Mouse (Mus musculus) embryo, embryonic 11.5 days (tissue): ENCODE data around the gene Bcl7a.

Experiments
- DNase-seq: peaks from one replicate; pipeline ENCODE4 v3.0.0-alpha.2; 2012; ENCODE audit warnings: low read depth, low spot score

Gene Bcl7a

DNA sequence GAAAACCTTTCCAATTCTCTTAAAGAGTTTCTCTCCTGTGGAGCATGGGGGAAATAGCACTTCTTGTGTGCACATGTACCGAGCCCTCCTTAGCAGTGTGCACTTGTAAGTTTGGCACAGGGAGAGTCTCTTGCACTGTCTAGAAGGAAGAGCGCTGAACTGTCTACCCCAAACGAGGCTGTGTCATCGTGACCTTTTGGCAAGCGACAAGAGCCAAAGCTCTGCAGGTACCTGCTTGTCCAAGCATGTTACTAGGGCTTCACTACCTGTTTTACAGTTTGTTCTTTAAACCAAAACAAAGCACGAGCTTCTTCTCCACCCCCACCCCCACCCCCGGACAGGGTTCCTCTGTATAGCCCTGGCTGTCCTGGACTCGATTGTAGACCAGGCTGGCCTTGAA is 15.9 kb upstream of the Bcl7a start:
- no peak for DNase-seq

DNA sequence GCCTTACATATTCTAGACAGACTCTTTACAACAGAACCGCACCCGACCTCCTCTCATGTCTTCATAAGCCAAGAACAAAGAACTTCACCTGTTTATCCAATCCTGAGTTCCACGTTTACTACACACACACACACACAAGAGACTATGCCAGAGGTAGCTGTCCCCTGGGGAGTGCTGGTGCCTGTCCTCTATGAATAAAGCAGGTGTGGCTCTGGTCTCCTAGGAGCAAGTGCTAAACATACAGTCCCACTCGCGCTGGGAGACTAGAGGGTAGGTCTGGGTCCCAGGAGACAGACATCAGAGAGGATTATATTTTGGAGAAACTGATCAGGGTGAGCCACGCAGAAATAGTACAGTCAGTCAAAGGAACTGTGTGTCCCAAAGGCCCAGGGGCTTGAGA is 10.1 kb upstream of the Bcl7a start:
- no peak for DNase-seq

DNA sequence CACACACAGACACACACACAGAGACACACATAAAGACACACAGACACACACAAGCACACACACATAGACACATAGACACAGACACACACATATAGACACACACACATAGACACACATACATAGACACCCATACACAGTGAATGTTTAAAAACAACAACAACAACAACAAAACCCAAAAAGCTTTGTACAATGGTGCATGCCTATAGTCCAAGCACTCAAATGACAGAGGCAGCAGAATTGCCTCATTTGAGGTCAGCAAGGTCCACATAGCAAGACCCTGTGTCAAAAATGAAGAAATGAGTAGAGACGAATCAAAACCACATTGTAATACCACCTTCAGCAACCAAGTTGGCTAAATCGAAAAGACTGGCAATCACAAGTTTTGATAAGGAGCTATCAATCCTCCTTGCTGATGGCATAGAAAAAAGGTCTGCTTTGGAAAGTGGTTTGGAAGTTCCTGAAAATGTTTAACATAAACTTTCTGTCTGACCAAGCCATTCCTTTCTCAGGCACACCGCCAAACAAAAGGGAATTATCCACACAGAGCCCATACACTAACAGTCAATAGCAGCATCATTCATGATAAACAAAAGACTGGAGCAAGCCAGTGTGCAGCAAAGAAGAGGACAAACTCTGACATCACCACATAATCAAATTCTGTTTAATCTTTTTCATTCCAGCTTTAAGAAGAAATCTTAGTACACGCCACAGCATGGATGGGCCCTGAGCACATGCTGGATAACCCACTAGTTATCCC is 7.3 kb upstream of the Bcl7a start:
- DNase-seq = no peak

DNA sequence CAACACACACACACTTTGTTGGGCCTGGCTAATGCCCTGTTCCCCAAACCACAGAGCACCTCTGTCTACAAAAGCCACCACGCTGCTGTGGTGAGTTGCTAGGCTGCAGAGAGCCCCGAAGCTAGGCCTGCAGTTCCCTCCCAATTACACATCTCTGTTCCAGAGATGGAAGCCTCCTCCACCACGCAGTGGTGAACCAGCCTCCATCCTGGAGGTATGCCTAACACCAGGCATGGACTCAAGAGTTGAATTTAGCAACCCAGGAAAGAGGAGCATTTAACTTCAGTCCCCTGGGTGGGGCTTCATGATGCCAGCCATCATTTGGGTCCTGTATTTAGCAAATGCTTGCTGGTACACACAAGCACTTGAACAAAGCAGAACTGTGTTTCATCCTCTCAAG is 5.2 kb upstream of the Bcl7a start:
- no peak for DNase-seq

DNA sequence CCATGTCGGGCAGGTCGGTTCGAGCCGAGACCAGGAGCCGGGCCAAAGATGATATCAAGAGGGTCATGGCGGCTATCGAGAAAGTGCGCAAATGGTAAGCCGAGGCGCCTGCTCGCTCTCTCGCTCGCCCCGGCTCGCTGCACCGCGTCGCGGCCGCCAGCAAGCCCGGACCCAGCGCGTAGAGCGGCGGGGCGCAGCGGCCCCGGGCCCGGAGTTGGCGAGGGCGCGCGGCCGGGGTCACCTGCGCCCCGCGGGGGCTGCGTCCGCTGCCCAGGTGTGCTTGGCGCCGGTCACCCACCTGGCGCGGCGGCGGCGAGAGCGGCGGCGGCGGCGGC is 961 bp downstream of the Bcl7a start:
- no peak for DNase-seq

DNA sequence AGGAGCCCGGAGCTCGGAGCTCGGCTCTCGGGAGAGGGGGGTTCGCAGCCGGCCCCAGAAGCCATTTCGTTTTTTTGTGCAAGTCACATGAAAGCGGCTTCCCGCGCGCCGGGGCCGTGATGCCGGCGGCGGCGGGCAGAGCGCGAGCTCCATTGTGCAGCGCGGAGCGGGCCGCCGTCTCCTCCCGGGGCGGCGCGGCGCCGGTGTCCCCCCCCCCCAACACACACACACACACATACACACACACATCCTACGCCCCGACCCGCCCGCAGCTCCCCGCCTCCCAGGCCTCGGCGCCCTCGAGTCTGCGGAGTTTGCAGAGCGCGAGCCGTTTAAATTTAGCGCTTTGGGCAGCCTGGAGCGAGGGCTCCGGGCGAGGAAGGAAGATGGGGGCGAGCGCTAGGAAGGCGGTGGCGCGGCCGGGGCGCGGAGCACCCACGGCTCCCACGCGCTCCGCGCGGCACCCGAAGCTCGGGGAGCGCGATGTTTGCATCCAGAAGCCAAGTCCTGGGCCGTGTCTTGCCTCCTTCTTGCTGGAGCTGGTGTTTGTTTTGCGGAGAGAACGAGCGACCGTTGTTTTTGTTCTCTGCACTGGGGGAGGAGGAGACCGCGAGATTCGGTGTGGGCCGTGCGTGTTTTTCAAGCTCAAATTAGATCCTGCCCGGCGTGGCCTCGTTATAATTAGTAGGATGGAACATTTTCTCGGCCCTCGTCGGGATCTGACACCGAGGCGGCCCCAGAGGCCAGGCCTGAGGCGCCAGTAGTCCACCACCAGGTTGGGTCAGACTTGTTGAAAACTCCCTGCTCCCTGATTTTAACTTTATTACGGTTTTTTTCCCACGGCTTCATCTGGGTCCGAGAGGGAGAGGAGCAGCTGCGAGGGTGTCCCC is 1.6 kb downstream of the Bcl7a start:
- peak; percentile 32 for DNase-seq

DNA sequence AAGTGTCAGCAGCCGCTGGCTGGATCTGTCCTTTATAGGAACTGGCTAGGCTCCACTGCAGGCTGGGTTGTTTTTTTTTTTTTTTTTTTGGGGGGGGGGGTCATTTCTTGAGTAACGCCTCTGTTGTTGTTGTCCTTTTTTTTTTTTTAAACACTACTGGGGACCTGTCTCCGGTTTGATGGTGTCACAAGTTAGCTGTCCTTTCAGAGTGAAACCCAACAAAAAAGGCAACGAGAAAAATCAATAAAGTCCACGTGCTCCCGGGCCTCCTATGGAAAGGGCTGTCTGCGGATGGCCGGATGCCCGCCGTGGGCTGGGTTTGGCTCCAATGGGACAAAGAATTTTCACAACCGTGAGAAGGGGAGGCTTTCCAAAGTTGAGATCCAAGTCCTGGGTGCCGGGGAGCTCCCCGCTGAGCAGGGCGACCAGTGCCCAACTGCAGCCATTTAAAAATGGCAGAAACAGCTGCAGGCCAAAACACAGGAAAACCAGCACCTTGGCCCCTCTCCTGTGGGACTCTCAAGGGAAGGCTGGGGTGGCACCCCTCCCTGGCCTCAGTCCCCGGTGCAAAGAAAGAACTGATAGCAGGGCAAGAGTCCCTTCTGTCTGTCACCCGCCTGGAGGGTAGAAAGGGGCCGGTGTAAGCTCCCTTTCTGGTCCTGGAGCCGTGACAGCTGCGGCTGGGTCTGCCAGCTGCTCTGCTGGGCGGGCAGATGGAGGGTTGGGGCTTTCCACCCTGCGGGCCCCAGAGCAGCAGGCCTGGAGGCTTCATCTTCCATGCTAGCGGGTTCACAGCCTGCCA is 2.4 kb downstream of the Bcl7a start:
- peak; percentile 24 for DNase-seq

DNA sequence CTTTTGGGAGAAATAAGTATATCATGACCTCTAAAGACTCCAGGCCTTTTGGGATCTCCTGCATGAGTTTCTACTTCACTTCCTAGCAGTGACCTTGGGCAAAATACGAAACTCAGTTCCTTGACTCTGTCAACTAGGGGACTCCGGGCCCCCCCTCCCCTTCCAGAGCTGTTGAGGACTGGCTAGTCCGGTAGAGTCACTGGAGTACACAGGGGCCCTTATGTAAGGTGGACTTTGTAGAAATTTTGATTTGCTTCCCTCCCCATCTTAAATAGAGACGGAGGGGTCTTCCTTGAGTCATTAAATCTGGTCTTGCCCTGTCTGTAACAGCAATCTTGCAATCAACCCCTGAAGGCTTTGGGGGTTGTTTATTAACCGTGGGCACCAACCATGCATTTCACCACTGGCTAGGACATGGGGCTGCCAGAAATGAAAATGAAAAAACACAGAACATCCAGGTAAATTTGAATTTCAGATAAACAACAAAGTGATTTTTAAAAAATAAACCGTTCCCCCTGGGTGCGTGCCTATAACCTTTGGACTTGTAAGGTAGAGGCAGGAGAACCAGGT is 3.2 kb downstream of the Bcl7a start:
- DNase-seq = no peak

DNA sequence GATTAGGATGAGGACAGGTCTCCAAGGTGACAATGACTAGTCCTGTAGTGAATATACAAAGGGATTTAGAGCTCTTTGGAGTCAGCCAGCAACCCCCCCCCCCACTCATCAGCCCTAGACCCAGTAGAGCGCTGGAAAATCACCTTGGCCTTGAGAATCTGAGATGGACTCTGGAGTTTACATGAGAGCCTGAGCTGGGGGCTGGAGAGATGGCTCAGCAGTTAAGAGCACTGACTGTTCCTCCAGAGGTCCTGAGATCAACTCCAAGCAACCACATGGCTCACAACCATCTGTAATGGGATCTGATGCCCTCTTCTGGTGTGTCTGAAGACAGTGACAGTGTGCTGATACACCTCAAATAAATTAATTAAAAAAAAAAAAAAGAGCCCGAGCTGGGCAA is 4.4 kb downstream of the Bcl7a start:
- no peak for DNase-seq

DNA sequence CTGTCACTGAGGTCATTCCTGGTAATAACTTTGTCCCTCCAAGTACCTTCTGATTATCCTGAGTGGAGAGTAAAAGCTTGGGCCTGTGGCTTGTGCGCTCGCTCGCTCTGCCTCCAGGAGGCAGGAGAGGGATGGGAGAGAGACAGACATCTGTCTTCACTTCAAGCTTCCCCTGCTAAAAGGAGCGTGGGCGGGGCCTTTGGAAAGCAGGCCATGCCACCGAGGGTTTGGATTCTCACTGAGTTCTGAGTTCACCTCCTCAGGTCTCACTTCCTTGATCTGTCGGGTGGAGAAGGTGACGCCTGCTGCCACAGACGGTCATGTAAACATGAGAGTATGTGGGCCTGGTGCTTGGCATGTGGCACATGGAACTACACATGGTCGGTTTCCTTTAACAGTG is 6.8 kb downstream of the Bcl7a start:
- DNase-seq = peak; percentile 16

DNA sequence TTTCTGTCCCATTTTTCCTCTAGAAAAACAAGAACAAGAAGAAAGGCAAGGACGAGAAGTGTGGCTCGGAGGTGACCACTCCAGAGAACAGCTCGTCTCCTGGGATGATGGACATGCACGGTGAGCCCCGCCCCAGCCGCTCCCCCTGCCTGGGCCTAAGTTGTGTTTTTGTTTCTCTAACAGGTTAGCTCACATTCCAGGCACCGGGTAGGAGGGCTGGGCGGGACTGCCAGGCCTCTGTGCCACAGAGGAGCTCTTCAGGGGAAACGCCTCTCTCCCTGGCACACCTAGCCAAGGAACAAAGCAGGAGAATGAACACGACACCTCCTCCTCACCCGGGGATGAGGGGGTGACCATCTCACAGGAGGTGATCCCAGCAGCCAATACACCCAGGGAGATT is 12.3 kb downstream of the Bcl7a start:
- no peak for DNase-seq

DNA sequence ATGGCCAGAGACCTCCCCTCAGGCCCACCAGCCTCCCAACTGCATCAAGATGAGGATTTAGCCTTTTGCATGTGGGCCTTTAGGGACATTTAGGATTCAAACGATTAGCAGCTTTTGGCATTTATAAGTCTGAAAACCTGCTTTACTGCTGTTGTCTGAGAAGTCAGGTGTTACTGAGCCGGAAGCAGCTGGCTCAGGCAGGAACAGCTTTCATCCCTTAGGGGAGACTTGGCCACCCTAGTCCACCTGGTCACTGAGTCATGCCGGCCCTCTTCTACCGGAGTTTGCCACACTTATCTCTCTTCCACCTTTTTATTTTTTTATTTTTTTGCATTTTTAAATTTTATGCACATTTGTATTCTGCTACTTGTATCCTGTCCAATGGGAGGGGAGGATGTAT is 13.6 kb downstream of the Bcl7a start:
- DNase-seq = no peak

DNA sequence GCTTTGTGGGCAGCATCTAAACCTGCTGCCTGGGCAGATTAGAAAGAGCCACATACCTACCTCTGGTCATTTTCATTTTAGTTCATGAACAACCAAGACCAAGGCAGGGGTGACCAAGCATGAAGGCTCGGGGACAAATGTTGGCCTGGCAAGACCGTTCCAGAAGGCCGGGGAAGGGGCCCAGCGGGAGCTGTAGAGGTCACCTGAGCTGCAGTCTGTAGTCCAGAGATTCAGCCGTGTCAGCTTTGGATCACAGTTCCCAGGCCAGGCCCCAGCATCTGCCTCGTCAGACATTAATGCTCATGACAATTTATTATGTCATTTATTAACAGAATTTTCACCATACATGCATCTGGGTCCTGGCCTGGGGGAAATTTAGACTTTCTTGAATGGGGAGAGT is 15.8 kb downstream of the Bcl7a start:
- DNase-seq = no peak

DNA sequence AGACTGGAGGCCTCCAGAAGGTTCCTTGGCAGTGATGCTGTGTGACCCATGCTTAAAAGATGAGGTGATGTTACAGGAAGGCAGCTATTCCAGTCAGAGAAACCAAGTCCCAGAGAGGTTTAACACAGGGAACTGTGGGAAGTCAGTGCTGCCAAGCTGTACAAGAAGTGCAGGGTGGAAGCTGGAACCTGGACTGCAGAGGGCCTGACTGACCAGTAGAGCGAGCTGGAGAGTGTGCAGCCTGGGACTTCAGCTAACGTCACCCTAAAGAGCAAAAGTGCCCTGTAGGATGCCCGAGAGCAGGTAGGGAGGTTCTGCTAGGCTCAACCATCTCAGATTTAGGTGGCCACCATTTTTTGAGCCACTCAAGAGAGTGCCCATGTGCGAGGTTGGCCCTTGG is 19.3 kb downstream of the Bcl7a start:
- no peak for DNase-seq

DNA sequence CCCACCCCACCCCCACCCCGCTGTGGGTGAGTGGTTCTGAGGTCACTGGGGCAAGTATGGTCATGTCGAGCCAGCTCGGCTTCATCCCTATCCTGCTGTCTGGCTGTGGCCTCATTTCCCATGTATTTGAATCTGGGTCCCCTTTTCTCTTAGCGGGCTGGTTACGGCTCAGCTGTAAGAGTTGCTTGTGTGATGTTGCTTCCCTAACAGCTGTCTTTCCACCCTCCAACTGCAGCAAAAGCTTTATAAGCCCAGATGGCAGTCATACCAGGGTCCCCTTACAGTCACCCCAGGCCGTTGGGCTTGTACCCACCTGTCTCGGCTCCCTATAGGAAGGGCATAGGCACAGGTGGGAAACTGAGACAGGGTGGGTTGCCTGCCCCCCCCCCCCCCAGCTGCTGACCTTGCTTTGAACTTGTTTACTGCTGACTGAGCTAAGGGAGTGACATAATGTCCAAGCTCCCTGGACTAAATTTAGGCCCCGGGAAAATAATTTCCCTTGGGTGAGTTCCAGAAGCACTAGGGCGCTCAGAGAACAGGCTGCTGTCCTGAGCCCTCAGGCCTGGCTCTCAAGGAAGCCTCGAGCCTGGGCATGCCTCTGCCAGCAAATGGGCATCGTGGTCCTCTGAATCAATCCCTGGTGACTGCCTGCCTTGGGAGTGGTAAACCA is 20.8 kb downstream of the Bcl7a start:
- DNase-seq = no peak

DNA sequence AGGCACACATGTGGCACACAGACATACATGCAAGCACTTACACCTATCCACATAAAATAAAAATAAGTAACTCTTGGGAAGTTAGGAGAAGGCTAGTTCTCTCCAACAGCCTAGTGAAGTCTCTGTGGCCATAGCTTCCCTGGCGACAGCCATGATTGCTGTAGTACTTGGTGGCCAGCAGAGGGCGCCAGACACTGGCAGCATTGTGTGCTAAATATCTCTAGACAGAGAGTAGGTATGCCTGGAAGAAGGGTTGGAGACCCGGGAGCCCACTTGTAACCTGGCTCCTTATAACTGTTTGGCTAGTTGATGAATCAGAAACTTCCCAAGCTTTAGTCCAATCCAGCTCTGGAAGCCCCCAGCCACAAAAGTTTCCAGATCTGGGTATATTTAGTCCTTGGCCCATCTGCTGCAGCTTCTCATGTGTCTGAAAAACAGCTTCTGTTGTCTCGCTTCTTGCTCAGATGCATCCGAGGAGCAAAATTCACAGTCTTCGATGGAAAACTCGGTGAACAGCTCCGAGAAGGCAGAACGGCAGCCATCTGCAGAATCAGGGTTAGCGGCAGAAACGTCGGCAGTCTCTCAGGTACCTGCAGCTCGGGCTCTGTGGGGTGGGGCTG is 25.3 kb downstream of the Bcl7a start:
- DNase-seq = peak; percentile 32

DNA sequence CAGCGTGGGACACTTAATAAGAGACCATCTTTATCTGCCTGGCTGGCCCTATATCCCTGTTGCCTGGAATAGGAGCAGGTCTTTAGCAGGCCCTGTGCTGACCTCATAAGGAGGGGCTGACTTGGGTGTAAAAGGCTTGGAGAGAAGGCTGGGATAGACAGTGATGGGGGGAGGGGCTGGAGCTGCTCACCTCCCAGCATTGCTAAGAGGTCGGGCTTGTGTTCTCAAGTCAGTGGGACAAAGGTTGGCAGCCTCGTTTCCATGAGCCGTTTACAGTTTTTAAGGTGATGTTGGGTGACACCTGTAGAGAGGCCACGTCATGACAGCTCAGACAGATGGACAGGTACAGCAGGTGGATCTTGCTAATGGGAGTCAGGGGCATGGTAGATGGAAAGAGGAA is 26.4 kb downstream of the Bcl7a start:
- no peak for DNase-seq

DNA sequence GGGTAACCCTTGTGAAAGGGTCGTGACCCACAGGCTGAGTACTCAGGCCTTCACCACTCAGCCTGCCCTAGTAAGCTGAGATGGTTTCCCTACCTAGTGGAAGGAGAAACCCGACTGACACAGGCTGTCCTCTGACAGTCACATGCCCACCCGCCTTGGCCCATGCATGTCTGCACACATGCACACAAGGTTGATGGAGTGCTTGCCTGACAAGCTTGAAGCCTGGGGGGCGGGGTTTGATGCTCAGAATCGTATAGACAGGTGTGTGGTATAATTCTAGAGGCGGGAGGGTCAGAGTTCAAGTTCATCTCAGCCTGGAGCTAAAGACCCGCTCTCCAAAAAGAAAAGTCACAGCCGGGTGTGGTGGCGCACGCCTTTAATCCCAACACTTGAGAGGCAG is 31.6 kb downstream of the Bcl7a start:
- no peak for DNase-seq

DNA sequence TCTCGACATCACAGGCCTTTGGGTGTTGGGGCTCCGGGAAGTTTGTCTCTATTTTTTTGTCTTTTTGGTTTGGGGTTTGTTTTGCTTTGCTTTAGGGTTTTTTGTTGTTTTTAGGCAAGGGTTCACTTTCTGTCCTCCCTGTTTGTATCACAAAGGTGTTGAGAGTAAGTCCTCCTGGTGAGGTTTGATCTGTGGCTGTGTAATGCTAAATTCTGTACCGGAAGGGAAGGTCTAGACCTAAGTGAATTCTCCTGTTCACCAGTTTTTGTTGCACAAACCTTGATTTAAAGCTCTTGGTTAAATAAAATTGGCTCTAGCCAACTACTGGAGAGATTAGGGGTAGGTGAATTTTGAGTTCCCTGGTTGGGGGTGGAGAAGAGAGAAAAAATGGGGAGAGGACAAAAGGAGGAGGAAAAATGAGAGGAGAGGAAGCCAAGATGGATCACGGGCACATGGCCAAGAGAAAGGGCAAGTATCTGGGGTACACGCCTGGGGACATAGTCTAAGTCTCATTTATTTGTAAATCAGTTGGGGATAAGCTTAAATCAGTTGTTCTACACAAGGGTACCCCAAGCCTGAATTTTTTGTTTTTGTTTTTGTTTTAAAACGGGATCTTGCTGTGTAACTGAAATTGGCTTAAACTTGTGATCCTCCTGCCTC is 32.3 kb downstream of the Bcl7a start:
- no peak for DNase-seq

DNA sequence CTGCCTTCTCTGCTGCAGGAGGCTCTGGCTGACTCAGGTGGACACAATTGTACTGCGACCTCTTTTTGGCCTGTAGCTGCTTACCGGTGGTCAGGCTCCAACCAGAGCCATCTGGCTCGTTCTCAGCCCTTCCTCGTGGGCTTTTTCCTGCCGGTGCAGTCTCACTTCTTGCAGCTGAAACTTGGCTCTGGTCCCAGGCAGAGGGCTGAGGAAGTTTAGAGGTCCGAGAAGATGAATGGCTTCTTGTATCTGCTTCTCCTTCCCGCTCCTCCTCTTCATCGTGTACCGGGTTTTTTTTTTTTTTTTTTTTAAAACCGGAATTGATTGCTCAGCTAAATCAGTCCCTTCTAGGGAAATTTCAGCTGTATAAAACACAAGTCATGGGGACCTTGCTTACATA is 32.9 kb downstream of the Bcl7a start:
- DNase-seq = no peak
